Mouse (Mus musculus) retina, postnatal 7 days (tissue): ENCODE results near the gene Nova2.

Source experiments
- DNase-seq: peaks from one replicate; pipeline ENCODE4 v3.0.0-alpha.2; 2012; ENCODE audit warnings: low read depth, low spot score

Gene Nova2

DNA sequence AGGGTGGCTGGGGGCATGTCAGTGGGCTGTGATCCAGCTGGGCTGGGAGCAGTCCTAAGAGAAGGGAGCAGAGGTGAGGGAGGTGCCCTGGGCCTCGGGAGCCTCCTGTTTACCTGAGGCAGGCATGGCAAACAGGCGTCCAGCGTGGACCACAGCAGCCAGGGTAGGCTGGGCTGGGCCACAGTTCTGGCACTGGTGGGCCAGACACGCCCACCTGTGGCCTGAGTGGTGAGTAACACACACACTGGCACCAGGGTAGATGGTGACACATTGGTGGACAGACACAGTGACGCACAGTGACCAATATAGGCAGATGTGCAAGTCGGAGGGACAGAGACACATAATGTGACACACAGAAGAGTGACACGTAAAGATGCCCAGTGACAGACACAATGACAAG, 84.9 kb downstream of the Nova2 start:
- no peak for DNase-seq

DNA sequence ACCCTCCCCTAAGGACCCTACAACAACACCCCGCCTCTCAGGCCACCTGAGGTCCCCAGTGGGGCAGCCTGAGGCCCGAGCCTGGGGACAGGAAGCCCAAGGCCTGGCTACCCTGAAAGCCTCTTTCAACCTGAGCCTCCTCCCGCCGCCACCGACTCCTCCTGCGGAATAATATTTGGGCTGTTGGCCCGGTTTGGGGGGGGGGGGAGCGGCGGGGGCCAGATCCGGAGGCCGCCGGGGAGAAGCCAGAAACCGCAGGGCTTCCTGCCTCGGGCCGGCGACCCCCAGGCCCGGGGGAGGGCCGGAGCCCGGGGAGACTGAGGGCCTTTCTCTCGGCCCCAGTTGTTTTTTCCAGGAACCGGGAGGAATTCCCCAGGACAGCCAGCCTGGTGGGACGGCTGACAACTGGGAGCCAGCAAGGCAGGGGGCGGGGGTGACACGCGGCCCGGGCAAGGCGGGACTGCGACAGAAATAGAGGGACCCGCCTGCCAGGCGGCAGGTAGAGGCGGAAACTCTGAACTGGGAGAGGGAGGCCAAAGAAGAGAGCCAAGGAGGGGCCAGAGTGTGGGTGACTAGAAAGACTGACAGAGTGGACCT, 86.4 kb downstream of the Nova2 start:
- no peak for DNase-seq

DNA sequence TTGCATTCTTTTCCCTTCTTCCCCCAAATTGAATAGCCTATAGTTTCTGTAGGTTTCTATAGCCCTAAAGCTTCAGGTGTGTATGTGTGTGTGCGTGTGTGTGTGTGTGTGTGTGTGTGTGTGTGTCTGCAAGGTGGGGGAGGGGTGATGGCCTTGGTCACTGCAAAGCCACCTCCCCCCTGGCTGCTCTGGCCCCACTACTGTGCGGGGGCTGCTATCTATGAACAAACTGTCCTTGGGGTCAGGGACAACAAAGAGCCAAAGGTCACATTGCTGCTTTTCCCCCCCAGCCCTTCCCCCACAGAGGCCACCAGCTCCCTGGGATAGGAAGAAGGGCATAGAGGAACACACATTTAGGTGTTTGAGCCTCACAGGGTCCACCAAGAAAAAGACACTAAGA, 87.2 kb downstream of the Nova2 start:
- no peak for DNase-seq

DNA sequence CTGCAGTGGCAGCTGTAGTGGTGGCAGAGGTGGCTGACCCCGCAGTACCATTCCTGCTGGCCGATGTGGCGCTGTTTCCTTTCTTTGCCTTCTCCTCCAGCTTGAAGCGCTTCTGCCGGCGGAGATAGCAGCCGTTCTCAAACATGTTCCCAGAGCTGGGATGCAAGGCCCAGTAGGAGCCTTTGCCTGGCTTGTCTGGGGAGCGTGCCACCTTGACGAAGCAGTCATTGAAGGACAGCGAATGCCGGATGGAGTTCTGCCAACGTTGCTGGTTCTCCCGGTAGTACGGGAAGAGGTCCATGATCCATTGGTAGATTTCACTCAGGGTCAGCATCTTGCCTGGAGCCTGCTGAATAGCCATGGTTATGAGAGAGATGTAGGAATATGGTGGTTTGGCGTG, 88.8 kb downstream of the Nova2 start:
- DNase-seq: no peak
